In genomic region chr9:44718937-44719631, GRCm38 (mm10) we compare ENCODE assay signal across 11 mouse cellular contexts. TPM values are rescaled to one million over a fixed set of nuclear protein-coding genes. Genes with fewer than 3 reads are reported as not detected.
DNase-seq lines count a peak whose midpoint lies in the region; ATAC-seq and TF ChIP-seq lines count a peak whose summit lies in the region.
"Had no signal": no experiment of that assay in that cellular context is flagged by ENCODE, and none has a peak within 500 bp of the region (broad histone marks: within the 10 kb centered on the region; RNA-seq: fewer than 3 reads in every experiment).

No protein-coding gene starts in this region.

- H3K9ac ChIP-seq in midbrain, embryonic 11.5 days (ENCODE audit: low read length): no peak overlapping the region
- no peak overlapping the region for H3K9ac ChIP-seq in hindbrain, postnatal 0 days (replicated peaks; ENCODE audit: low read length)
- H3K9ac ChIP-seq in neural tube, embryonic 15.5 days (replicated peaks): no peak overlapping the region; the same call in 1 of the 2 replicates
- no peak overlapping the region for H3K9ac ChIP-seq in stomach, postnatal 0 days (ENCODE audit: low read length)

- DNase-seq in midbrain, embryonic 10.5 days (ENCODE audit: low spot score): no peak
- no peak for DNase-seq in midbrain, embryonic 11.5 days (ENCODE audit: low spot score, missing footprints)
- peak; percentile 69 to 70 for DNase-seq in cerebellum, postnatal 25 days
- DNase-seq in hindbrain, postnatal 0 days (ENCODE audit: low spot score): no peak
- no peak for DNase-seq in stomach, postnatal 0 days (ENCODE audit: low spot score)
- DNase-seq in left cerebral cortex, postnatal 36 days (ENCODE audit: low spot score in 2 of 2): no peak
- DNase-seq: kidney, adult 11 months; layer of hippocampus, postnatal 36 days; lung, adult 18-20 months; thymus, adult 18-20 months had no signal

- H3K9me3 ChIP-seq in midbrain, embryonic 10.5 days (replicated peaks): no peaks in the 10 kb centered on the region
- H3K9me3 ChIP-seq in midbrain, embryonic 11.5 days (ENCODE audit: control insufficient read depth, low read length): no peaks in the 10 kb centered on the region
- no peaks in the 10 kb centered on the region for H3K9me3 ChIP-seq in hindbrain, postnatal 0 days (ENCODE audit: low read length)
- H3K9me3 ChIP-seq in neural tube, embryonic 15.5 days (replicated peaks): no peaks in the 10 kb centered on the region
- no peaks in the 10 kb centered on the region for H3K9me3 ChIP-seq in stomach, postnatal 0 days (ENCODE audit: control insufficient read depth, low read length)

- no peak for ATAC-seq in midbrain, embryonic 11.5 days (ENCODE audit: low FRiP score)
- ATAC-seq in hindbrain, postnatal 0 days: no peak
- ATAC-seq in neural tube, embryonic 15.5 days (ENCODE audit: low FRiP score): no peak
- ATAC-seq in stomach, postnatal 0 days (ENCODE audit: low FRiP score, low TSS enrichment): no peak

- H3K36me3 ChIP-seq in midbrain, embryonic 10.5 days: peaks cover 44% of the 10 kb centered on the region
- H3K36me3 ChIP-seq in midbrain, embryonic 11.5 days (ENCODE audit: control insufficient read depth, insufficient read depth, low read length): peaks cover 15% of the 10 kb centered on the region; the same call in 1 of the 2 replicates
- H3K36me3 ChIP-seq in hindbrain, postnatal 0 days (ENCODE audit: insufficient read depth, low read length): peaks cover 14% of the 10 kb centered on the region; the same call in 1 of the 2 replicates
- peaks cover 31% of the 10 kb centered on the region for H3K36me3 ChIP-seq in neural tube, embryonic 15.5 days
- H3K36me3 ChIP-seq in stomach, postnatal 0 days (ENCODE audit: control insufficient read depth, insufficient read depth, low read length): peaks cover 13% of the 10 kb centered on the region

- no peaks in the 10 kb centered on the region for H3K27me3 ChIP-seq in midbrain, embryonic 10.5 days (ENCODE audit: low read depth, poor library complexity, severe bottlenecking)
- no peaks in the 10 kb centered on the region for H3K27me3 ChIP-seq in midbrain, embryonic 11.5 days (ENCODE audit: control insufficient read depth, insufficient read depth, low read length)
- H3K27me3 ChIP-seq in hindbrain, postnatal 0 days (ENCODE audit: insufficient read depth, low read length): no peaks in the 10 kb centered on the region
- no peaks in the 10 kb centered on the region for H3K27me3 ChIP-seq in neural tube, embryonic 15.5 days (replicated peaks)
- no peaks in the 10 kb centered on the region for H3K27me3 ChIP-seq in stomach, postnatal 0 days (ENCODE audit: control insufficient read depth, insufficient read depth, low read length)

- H3K4me3 ChIP-seq in midbrain, embryonic 10.5 days: peak overlapping the region; percentile 74; the same call in 1 of the 2 replicates
- no peak overlapping the region for H3K4me3 ChIP-seq in midbrain, embryonic 11.5 days (ENCODE audit: low read depth, low read length)
- peak overlapping the region; percentile 73; the same call in 1 of the 2 replicates for H3K4me3 ChIP-seq in hindbrain, postnatal 0 days (ENCODE audit: low read length)
- no peak overlapping the region for H3K4me3 ChIP-seq in neural tube, embryonic 15.5 days (replicated peaks)
- no peak overlapping the region for H3K4me3 ChIP-seq in stomach, postnatal 0 days (ENCODE audit: low read depth, low read length)

- TF ChIP-seq CTCF in hindbrain, postnatal 0 days (IDR thresholded peaks at IDR 0.05; ENCODE audit: low read depth): no peak
- TF ChIP-seq CTCF in stomach, postnatal 0 days (IDR thresholded peaks at IDR 0.05; ENCODE audit: low read depth): no peak

- peaks cover 60% of the 10 kb centered on the region for H3K4me1 ChIP-seq in midbrain, embryonic 10.5 days
- H3K4me1 ChIP-seq in midbrain, embryonic 11.5 days (ENCODE audit: control insufficient read depth, insufficient read depth, low read length): peaks cover 22% of the 10 kb centered on the region
- H3K4me1 ChIP-seq in hindbrain, postnatal 0 days (ENCODE audit: insufficient read depth, low read length): peaks cover 49% of the 10 kb centered on the region
- H3K4me1 ChIP-seq in neural tube, embryonic 15.5 days: peaks cover 61% of the 10 kb centered on the region
- peaks cover 7% of the 10 kb centered on the region for H3K4me1 ChIP-seq in stomach, postnatal 0 days (replicated peaks; ENCODE audit: control insufficient read depth, insufficient read depth)

- no peak overlapping the region for H3K4me2 ChIP-seq in midbrain, embryonic 11.5 days
- H3K4me2 ChIP-seq in hindbrain, postnatal 0 days (ENCODE audit: low read depth, low read length): peak overlapping the region; percentile 71; the same call in 1 of the 2 replicates
- H3K4me2 ChIP-seq in neural tube, embryonic 15.5 days: peak overlapping the region; percentile 91
- no peak overlapping the region for H3K4me2 ChIP-seq in stomach, postnatal 0 days (replicated peaks; ENCODE audit: low read depth)

- no peak overlapping the region for H3K27ac ChIP-seq in midbrain, embryonic 10.5 days (replicated peaks)
- no peak overlapping the region for H3K27ac ChIP-seq in midbrain, embryonic 11.5 days (ENCODE audit: low read depth, low read length)
- H3K27ac ChIP-seq in hindbrain, postnatal 0 days: peak overlapping the region; percentile 22; the same call in 1 of the 2 replicates
- H3K27ac ChIP-seq in neural tube, embryonic 15.5 days (replicated peaks): 0 out of 2 replicates have a peak overlapping the region, but pooled peaks have one; percentile 5
- no peak overlapping the region for H3K27ac ChIP-seq in stomach, postnatal 0 days (replicated peaks)

- WGBS in midbrain, embryonic 10.5 days: 90% methylated on average over 12 of the region's 12 CpGs
- 92% methylated on average over 12 of the region's 12 CpGs for WGBS in midbrain, embryonic 11.5 days
- whole genome bisulfite sequencing in hindbrain, postnatal 0 days: 64% methylated on average over 12 of the region's 12 CpGs
- 81% methylated on average over 12 of the region's 12 CpGs for WGBS in neural tube, embryonic 15.5 days
- WGBS in stomach, postnatal 0 days: 72% methylated on average over 12 of the region's 12 CpGs

- intact Hi-C loops in left cerebral cortex, postnatal 36 days (cut with DNase I): no loop called here

- no peak for TF ChIP-seq EP300 in stomach, postnatal 0 days (optimal IDR thresholded peaks at IDR 0.05)

RNA-seq across cellular contexts. Expression of gene Phldb1, which starts 15.9 kb away (rescaled TPM):
- polyA plus RNA-seq in midbrain, embryonic 10.5 days (2016; fragmentation: Nextera tagmentation; extraction: Ambion mirVana): 40.8 and 49.1 TPM in 2 replicates
- polyA plus RNA-seq in midbrain, embryonic 11.5 days (2014; fragmentation: Nextera tagmentation; extraction: Ambion mirVana): 28.8 and 32.8 TPM in 2 replicates
- 114 and 152 TPM in 2 replicates for total RNA-seq in hindbrain, postnatal 0 days (2014; rRNA removed)
- polyA plus RNA-seq in hindbrain, postnatal 0 days (2015; fragmentation: Nextera tagmentation; extraction: Ambion mirVana): 31.9 and 35.3 TPM in 2 replicates
- polyA plus RNA-seq in neural tube, embryonic 15.5 days (2015; fragmentation: Nextera tagmentation; extraction: Ambion mirVana): 30.2 and 36.1 TPM in 2 replicates
- 14.9 and 15.8 TPM in 2 replicates for polyA plus RNA-seq in stomach, postnatal 0 days (2015; fragmentation: Nextera tagmentation; extraction: Ambion mirVana)
- total RNA-seq in left cerebral cortex, postnatal 36 days (2021): 10 to 100 TPM; 74.9 to 86.3 TPM

RNA-seq across cellular contexts. Expression of gene Treh, which starts 46.1 kb away (rescaled TPM):
- polyA plus RNA-seq in midbrain, embryonic 10.5 days (2016; fragmentation: Nextera tagmentation; extraction: Ambion mirVana): not detected in 2 replicates
- polyA plus RNA-seq in midbrain, embryonic 11.5 days (2014; fragmentation: Nextera tagmentation; extraction: Ambion mirVana): not detected in 2 replicates
- not detected in 2 replicates for total RNA-seq in hindbrain, postnatal 0 days (2014; rRNA removed)
- polyA plus RNA-seq in hindbrain, postnatal 0 days (2015; fragmentation: Nextera tagmentation; extraction: Ambion mirVana): not detected in 2 replicates
- polyA plus RNA-seq in neural tube, embryonic 15.5 days (2015; fragmentation: Nextera tagmentation; extraction: Ambion mirVana): not detected in 2 replicates
- not detected in 2 replicates for polyA plus RNA-seq in stomach, postnatal 0 days (2015; fragmentation: Nextera tagmentation; extraction: Ambion mirVana)
- under 1 TPM in 1 of 2 experiments, not detected in 1; 0.27 TPM for total RNA-seq in left cerebral cortex, postnatal 36 days (2021)
- total RNA-seq: layer of hippocampus, postnatal 36 days had no signal

RNA-seq across cellular contexts. Expression of gene Arcn1, which starts 48.6 kb away (rescaled TPM):
- 165 and 172 TPM in 2 replicates for polyA plus RNA-seq in midbrain, embryonic 10.5 days (2016; fragmentation: Nextera tagmentation; extraction: Ambion mirVana)
- 191 and 213 TPM in 2 replicates for polyA plus RNA-seq in midbrain, embryonic 11.5 days (2014; fragmentation: Nextera tagmentation; extraction: Ambion mirVana)
- 77.1 and 88.4 TPM in 2 replicates for total RNA-seq in hindbrain, postnatal 0 days (2014; rRNA removed)
- polyA plus RNA-seq in hindbrain, postnatal 0 days (2015; fragmentation: Nextera tagmentation; extraction: Ambion mirVana): 102 and 109 TPM in 2 replicates
- polyA plus RNA-seq in neural tube, embryonic 15.5 days (2015; fragmentation: Nextera tagmentation; extraction: Ambion mirVana): 135 and 145 TPM in 2 replicates
- polyA plus RNA-seq in stomach, postnatal 0 days (2015; fragmentation: Nextera tagmentation; extraction: Ambion mirVana): 98.1 TPM in 2 replicates
- total RNA-seq in left cerebral cortex, postnatal 36 days (2021): 10 to 100 TPM; 89.0 to 99.0 TPM

RNA-seq across cellular contexts. Expression of gene Ift46, which starts 48.6 kb away (rescaled TPM):
- polyA plus RNA-seq in midbrain, embryonic 10.5 days (2016; fragmentation: Nextera tagmentation; extraction: Ambion mirVana): 130 and 144 TPM in 2 replicates
- polyA plus RNA-seq in midbrain, embryonic 11.5 days (2014; fragmentation: Nextera tagmentation; extraction: Ambion mirVana): 141 and 149 TPM in 2 replicates
- total RNA-seq in hindbrain, postnatal 0 days (2014; rRNA removed): 56.0 and 61.6 TPM in 2 replicates
- 142 and 144 TPM in 2 replicates for polyA plus RNA-seq in hindbrain, postnatal 0 days (2015; fragmentation: Nextera tagmentation; extraction: Ambion mirVana)
- 133 and 136 TPM in 2 replicates for polyA plus RNA-seq in neural tube, embryonic 15.5 days (2015; fragmentation: Nextera tagmentation; extraction: Ambion mirVana)
- 55.5 and 61.9 TPM in 2 replicates for polyA plus RNA-seq in stomach, postnatal 0 days (2015; fragmentation: Nextera tagmentation; extraction: Ambion mirVana)
- 10 to 100 TPM; 65.0 to 72.9 TPM for total RNA-seq in left cerebral cortex, postnatal 36 days (2021)

Comparison
In these comparisons a context has a peak if more than half of its experiments do, and no peak if none do; other contexts are left out.
1. H3K4me3 ChIP-seq: peak in midbrain, embryonic 10.5 days (single experiment) and hindbrain, postnatal 0 days (single experiment); none in midbrain, embryonic 11.5 days (single experiment), neural tube, embryonic 15.5 days (single experiment) and stomach, postnatal 0 days (single experiment).
2. DNase-seq: peak in cerebellum, postnatal 25 days (2 of 2); none in midbrain, embryonic 10.5 days (single experiment), midbrain, embryonic 11.5 days (single experiment), hindbrain, postnatal 0 days (single experiment), stomach, postnatal 0 days (single experiment) and left cerebral cortex, postnatal 36 days (0 of 2).
3. H3K27ac ChIP-seq: peak in hindbrain, postnatal 0 days (single experiment) and neural tube, embryonic 15.5 days (single experiment); none in midbrain, embryonic 10.5 days (single experiment), midbrain, embryonic 11.5 days (single experiment) and stomach, postnatal 0 days (single experiment).
4. H3K4me2 ChIP-seq: peak in hindbrain, postnatal 0 days (single experiment) and neural tube, embryonic 15.5 days (single experiment); none in midbrain, embryonic 11.5 days (single experiment) and stomach, postnatal 0 days (single experiment).